Mouse (Mus musculus) right cerebral cortex, adult 18-20 months (tissue): ENCODE results near the gene Nfia.

Experiments
- DNase-seq: peaks from one replicate; pipeline ENCODE4 v3.0.0; 2022; ENCODE audit warnings: mixed read lengths

The Nfia gene

DNA sequence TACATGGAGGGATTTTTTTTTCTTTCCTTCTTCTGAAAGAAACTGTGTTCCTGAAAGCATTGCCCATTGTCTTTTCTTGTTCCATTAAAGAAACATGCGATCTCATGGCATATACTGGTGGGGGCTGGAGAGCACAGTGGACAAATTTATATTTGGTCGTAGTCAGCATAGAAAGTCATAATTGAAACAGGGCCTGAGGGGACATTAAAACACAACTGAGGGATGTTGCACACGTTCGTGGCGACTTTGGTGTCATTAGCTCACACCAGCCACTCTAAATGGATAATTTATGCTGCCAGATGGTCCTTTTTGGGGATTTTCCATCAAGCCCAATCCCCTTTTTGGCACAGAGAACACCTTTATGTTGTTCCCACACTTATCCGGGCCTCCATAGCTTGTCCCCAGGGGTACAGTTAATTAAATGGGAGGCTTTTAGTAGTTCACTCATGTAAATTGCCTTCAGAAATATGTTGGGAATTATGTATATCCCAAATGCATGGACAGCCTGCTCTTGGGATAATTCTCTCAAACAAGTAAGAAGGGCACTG is 250.8 kb downstream of the Nfia start:
- no peak for DNase-seq

DNA sequence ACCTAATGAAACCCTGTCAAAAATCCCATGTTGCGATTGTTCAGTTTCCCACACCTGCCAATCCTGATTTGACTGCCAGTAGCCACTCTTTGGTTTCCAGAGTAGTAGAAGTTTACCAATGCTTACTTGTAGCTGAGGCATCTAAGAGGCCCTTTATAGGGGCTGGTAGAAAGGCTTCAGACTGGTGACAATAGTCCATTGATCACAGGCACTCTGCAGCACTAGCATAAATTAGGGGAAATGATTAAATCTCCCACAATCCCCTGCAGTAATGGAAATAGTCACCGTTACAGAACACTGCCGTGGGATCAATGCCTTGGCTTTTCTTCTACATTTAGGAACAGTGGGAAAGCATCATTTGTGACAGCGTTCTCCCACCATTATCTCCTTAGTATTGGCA is 254.9 kb downstream of the Nfia start:
- no peak for DNase-seq

GRCm38 (mm10) chr4:98031871-98032270 is 259.3 kb downstream of the Nfia start:
- peak; percentile 8 for DNase-seq

DNA sequence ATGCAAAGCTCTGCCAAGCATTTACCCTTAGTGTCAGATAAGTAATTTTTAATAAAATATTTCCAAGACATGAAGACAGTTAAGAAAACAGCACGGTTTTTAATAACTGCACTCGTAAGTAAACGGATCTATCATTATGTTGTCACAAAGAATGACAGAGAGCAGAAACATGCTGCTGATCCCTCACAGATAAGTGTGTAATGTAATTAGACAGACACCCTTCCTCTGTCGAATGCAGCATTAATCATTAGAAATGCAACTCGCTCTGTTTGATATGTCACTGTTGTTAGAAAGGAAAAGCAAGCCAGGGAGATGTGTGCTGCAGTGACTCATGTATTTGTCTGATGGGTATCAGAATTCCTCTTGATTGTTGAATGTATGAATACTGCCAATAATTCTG is 259.8 kb downstream of the Nfia start:
- no peak for DNase-seq

DNA sequence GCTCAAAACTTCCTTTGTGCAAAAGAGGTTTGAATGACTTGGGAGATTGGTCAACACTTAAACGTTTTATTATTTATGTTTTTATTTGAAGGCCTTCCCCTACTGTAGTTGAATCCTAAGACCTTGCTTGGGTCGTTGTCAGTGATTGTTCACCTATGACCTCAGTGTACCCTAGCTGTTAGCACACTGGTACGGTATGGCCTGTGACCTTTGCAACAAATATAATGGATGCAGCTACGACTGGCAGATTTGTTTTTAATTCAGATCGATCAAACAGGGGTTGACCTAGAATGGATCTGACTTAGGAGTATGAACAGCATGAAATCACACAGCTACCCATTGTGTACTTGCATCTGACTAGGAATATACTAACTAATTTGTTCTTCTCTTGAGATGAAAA is 266.6 kb downstream of the Nfia start:
- no peak for DNase-seq

DNA sequence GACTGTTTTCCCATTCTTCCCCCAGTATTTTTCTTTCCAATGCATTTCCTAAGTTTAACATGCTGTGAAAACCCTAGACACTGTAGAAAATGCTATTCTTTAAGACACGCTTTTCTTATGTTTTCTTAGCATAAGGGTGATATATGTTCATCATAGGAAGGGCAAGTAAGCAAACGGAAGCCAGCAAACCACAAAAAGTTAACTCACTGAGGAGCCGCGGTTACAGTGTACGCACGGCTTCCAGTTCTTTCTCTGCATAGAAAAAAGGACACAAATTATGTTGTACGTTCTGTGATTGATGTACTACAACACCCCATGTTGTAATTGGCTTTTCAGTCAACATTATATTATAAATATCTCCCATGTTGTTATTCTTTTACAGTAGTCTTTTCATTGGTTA is 267.6 kb downstream of the Nfia start:
- DNase-seq: no peak

DNA sequence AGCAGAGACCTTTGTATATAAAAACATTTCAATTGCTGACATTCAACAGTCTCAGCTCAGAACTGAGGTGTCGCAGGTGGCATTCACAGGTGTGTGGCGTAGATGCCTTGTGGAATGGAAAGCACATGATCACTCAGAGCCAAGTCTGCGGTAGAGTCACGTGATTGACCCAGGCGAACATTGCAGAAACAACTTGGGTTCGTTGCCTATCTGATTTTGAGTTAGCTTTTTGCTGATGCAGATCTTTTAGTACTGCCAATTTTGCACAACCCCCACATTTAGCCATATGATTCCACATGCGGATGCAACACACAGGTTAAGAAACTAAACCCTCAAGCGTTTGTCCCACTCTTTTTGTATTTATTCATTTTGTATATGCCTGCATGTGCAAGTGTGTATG is 272.1 kb downstream of the Nfia start:
- DNase-seq: no peak

- DNase-seq: no peak
Measured at GRCm38 (mm10) chr4:98047369-98047768, 274.8 kb downstream of the Nfia start.

DNA sequence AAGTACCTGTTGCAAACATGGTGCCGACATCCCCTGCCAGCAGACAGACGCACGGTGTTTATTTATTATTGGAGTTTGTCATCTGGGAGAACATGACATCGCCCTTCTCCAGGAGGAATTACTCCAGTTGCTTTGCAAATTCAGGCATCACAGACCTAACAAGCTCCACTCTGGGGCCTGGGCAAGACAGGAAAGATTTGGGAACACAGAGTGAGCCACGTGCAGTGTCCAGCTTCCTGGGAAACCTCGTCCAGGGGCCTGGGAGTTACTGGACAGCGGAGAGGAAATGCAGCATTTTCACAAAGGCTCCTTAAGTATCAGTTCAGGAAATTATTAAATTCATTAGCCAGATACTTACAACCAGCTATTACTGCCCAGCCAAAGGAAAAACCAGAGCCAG is 277.1 kb downstream of the Nfia start:
- DNase-seq: no peak

DNA sequence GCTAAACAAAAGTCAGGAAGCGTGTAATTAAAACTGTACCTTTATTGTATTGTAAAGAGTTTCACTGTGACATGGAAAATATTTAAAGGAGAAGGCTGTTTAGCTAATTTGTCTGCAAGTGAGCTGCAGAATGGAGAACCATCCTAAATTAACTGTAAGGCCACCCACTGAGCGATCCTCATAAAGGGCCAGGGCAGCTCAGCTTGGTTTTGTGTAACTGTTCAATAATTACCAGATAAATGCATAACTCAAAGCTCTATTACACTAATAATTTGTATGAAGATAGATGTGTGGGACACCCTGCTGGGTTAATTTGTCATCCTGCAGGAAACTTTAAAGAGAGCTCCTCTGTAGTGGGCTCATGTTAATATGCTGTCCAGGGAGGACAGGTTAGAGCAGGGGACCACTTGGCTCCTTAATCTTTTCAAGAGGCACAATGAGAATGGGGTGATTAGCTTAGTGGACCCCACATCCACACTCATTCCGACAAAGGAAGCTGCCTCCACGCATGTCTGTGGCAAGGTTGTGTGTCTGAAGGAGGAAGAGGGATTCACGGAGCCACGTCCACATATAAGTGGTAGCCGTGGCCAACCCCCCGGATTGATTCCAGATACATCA is 277.6 kb downstream of the Nfia start:
- DNase-seq: no peak

DNA sequence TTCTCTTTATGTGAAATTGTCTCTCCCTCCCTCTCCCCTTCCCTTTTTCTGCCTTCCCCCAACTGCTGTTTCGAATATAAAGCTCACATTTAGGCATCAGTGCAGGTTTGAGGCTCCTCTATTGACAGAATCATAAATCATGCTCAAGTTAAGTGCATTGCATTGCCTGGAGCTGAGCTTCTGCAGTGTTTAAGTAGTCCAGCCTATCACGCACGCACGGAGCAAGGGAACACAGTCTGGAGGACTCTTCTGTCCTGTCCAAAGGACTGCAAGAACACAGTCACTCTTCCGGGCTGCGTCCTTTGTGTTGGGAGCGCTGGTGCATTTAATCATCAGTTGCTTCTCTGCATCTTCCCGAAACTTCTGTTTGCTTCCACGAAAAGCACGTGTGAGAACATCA is 278.2 kb downstream of the Nfia start:
- no peak for DNase-seq

DNA sequence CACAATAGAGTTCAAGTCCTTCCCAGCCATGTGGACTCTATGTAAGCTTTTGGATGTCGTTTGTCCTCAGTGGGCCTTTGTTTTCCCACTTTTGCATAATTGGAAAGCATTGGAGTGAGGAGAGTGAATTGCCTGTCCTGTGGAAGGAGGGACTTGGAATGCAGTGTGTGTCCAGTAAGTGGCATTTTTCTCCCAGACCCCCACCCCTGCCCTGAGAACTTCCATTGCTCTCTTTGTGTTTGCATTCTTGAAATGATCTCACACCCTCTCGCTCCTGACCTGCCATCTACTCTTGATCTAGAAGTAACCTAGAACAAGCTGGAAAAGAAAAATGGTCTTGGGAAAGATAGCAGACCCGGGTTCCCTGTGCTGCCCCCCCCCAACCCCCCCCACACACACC is 278.8 kb downstream of the Nfia start:
- DNase-seq: no peak

DNA sequence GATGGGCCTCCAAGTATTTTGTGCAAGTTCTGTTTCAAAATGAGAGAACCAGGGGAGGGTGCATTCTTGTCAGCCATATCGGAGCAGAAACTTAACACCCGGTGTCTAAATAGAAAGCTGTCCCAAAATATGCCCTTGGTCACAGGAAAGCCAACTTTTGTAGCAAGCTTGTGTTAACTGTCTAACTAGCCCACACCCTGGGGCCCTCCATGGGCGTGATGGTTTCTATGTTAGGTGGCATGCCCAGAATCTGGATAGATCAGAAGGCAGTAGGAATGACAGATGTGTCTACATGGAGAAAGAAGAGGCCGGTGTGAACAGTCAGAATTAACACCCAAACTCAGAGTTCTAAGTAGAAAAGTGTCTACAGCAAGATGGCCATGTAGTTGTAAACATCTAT is 282.5 kb downstream of the Nfia start:
- no peak for DNase-seq

GRCm38 (mm10) chr4:98056396-98057020 is 284.0 kb downstream of the Nfia start:
- no peak for DNase-seq

GRCm38 (mm10) chr4:98057246-98057645 is 284.7 kb downstream of the Nfia start:
- no peak for DNase-seq

GRCm38 (mm10) chr4:98057721-98058120 is 285.2 kb downstream of the Nfia start:
- DNase-seq: no peak

DNA sequence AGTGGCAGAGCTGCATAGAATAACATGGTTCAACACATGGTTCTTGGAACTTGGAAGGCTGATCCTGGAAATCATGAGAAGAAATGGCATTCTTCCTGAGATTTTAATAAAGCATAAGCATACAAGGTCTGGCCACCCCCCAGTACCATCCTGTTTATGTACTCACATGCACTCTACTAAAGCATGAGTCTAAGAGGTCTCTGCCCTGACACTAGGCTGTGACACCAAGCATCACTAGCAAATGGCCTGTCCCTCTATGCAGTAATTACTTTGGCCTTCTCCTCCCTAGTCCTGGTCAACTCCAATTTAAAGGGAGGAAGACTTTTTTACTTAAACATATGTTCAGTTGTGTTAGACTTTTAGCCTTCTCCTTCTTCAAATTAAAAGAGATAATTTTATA is 285.6 kb downstream of the Nfia start:
- DNase-seq: no peak

DNA sequence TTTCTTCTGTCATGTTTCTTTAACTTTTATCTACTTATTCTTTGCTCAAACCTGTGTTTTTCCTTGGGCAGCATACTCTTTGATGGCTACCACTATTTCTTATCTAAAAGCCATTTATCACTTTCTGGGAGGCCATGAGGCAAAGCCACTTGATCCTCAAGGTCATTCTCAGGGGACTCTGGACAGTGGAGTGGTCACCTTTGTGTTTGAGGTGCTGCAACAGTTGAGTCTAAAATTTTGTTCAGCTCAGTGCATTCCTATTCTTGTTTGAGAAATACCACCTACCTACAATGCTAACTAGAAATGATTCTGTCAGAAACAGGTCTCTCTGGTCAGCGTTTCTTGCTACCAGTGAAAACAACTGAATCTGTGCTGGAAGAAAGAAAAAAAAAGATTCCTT is 288.1 kb downstream of the Nfia start:
- no peak for DNase-seq

GRCm38 (mm10) chr4:98061086-98061485 is 288.6 kb downstream of the Nfia start:
- DNase-seq: no peak

- no peak for DNase-seq
Measured at GRCm38 (mm10) chr4:98063280-98063679, 290.7 kb downstream of the Nfia start.

- no peak for DNase-seq
Measured at GRCm38 (mm10) chr4:98076106-98076505, 303.6 kb downstream of the Nfia start.

GRCm38 (mm10) chr4:98076624-98077023 is 304.1 kb downstream of the Nfia start:
- DNase-seq: no peak

DNA sequence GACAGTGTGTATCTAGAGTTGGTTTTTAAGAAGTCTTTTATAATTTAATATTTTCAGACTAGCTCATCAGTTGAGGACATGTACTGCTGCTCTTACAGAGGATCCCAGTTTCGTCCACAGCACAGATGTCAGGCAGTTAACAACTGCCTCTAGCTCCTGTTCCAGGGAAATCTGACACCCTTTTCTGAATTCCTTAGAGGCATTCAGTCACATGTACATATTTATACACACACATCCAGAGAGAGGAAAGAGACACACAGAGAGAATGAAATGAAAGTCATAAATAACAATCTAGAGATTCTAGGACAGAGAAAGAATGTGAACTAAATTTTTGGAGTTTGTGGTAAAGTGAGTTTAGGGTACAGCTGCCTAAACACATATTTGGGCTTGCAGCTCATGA is 308.1 kb downstream of the Nfia start:
- no peak for DNase-seq

GRCm38 (mm10) chr4:98081962-98082361 is 309.4 kb downstream of the Nfia start:
- no peak for DNase-seq

DNA sequence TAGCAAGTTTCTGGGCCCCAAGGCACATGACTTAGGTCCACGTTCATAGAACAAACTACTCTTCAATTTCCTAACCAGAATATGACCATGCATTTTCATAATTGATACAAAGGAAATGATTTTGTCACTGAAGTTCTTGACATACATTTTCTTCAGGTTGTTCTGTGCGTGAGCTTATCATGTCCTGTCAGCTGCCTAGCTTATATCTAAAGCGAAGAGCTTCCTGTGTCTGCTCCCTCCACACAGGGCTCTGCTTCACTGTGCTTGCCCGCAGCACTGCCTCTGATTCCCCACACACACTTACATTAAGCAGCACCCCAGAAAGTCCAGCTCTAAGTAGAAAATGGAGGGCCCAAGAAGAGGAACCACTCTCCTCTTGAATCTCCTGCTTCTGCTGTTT is 310.0 kb downstream of the Nfia start:
- no peak for DNase-seq
